Comparison of ENCODE assay signal across 13 mouse cellular contexts in genomic region chr15:67301024-67301423, GRCm38 (mm10).
"Had no signal": no experiment of that assay in that cellular context is flagged by ENCODE, and none has a peak within 500 bp of the region (broad histone marks: within the 10 kb centered on the region; RNA-seq: fewer than 3 reads in every experiment).

No protein-coding gene starts in this region.

- H3K4me1 ChIP-seq: limb, embryonic 12.5 days; midbrain, embryonic 12.5 days; neural tube, embryonic 13.5 days had no signal

- H3K4me3 ChIP-seq: limb, embryonic 12.5 days; midbrain, embryonic 12.5 days; neural tube, embryonic 13.5 days had no signal

- H3K9ac ChIP-seq: limb, embryonic 12.5 days; liver, embryonic 14.5 days; midbrain, embryonic 12.5 days; neural tube, embryonic 13.5 days had no signal

- DNase-seq: kidney, postnatal 14 days; layer of hippocampus, adult 9-11 months; layer of hippocampus, postnatal 36 days; retina, postnatal 1 day; right cerebral cortex, postnatal 4 days; spleen, adult 18-20 months; thymus, adult 18-20 months; thymus, postnatal 14 days had no signal

- H3K36me3 ChIP-seq: limb, embryonic 12.5 days; midbrain, embryonic 12.5 days; neural tube, embryonic 13.5 days had no signal

- ATAC-seq: midbrain, embryonic 16.5 days had no signal

- H3K27me3 ChIP-seq: limb, embryonic 12.5 days; midbrain, embryonic 12.5 days; neural tube, embryonic 13.5 days had no signal

- H3K27ac ChIP-seq: limb, embryonic 12.5 days; liver, embryonic 14.5 days; midbrain, embryonic 12.5 days; neural tube, embryonic 13.5 days had no signal

- H3K9me3 ChIP-seq: limb, embryonic 12.5 days; midbrain, embryonic 12.5 days; neural tube, embryonic 13.5 days had no signal

- H3K4me2 ChIP-seq: limb, embryonic 12.5 days; midbrain, embryonic 12.5 days; neural tube, embryonic 13.5 days had no signal
